Mouse (Mus musculus) liver, embryonic 14.5 days (tissue): ENCODE data around the gene C2cd3. TPM values are rescaled to one million over a fixed set of nuclear protein-coding genes. Genes with fewer than 3 reads are reported as not detected.

Source experiments
- ATAC-seq: fragments of 200-750 bp; cut with Nextera tagmentation; 2 replicates; pipeline ENCODE4 v1.8.0; 2017; ENCODE audit warnings: moderate number of reproducible peaks, mild to moderate bottlenecking, moderate library complexity; ENCODE audit not compliant: insufficient read depth
- DNase-seq, 3 experiments: peaks; one replicate each; pipeline ENCODE4 v3.0.0-alpha.2; 2012 to 2013; ENCODE audit warnings: low read depth in 3 of 3, low spot score in 3 of 3
- H3K27ac ChIP-seq: fragments of 300-500 bp; sonication (generic); 2 replicates; pipeline ENCODE4 v1.5.1; 2014; ENCODE audit warnings: moderate library complexity, mild to moderate bottlenecking, control low read depth, inconsistent platforms
- H3K27me3 ChIP-seq: fragments of 300-500 bp; sonication (generic); 2 replicates; pipeline ENCODE4 v1.6.1; 2014; ENCODE audit warnings: mild to moderate bottlenecking, low read length, moderate library complexity; ENCODE audit not compliant: control insufficient read depth, insufficient read depth
- H3K36me3 ChIP-seq: fragments of 300-500 bp; sonication (generic); replicated peaks from 2 replicates; pipeline ENCODE4 v1.6.1; 2014; ENCODE audit warnings: low read depth; ENCODE audit not compliant: control insufficient read depth, insufficient read depth
- H3K4me1 ChIP-seq, 2 experiments: fragments of 200-500 bp in 1 of 2; fragments of 300-500 bp in 1 of 2; sonication (generic) in 1 of 2; replicated peaks; 2 replicates each; pipeline ENCODE4 v1.6.1; 2012 to 2014; ENCODE audit warnings: antibody characterized with exemption in 1 of 2, inconsistent platforms in 1 of 2, low read length in 1 of 2; ENCODE audit not compliant: control insufficient read depth in 2 of 2, insufficient read depth in 2 of 2
- H3K4me2 ChIP-seq: fragments of 300-500 bp; sonication (generic); 2 replicates; pipeline ENCODE4 v1.6.1; 2014; ENCODE audit warnings: low read depth, mild to moderate bottlenecking, control low read depth, moderate library complexity
- H3K4me3 ChIP-seq, 2 experiments: fragments of 200-500 bp in 1 of 2; fragments of 300-500 bp in 1 of 2; sonication (generic) in 1 of 2; 2 replicates each; pipeline ENCODE4 v1.5.1; 2012 to 2014; ENCODE audit warnings: low read depth in 2 of 2, low read length in 2 of 2, mild to moderate bottlenecking in 2 of 2, control low read depth in 1 of 2, inconsistent platforms in 1 of 2, moderate library complexity in 1 of 2; ENCODE audit not compliant: insufficient read depth in 1 of 2
- H3K9ac ChIP-seq: fragments of 300-500 bp; sonication (generic); replicated peaks from 2 replicates; pipeline ENCODE4 v1.6.1; 2014; ENCODE audit warnings: mild to moderate bottlenecking, control low read depth, moderate library complexity
- H3K9me3 ChIP-seq: fragments of 300-500 bp; sonication (generic); 2 replicates; pipeline ENCODE4 v1.6.1; 2016; ENCODE audit warnings: low read length, mixed read lengths; ENCODE audit not compliant: control insufficient read depth
- CTCF ChIP-seq: IDR thresholded peaks from 2 replicates; pipeline ENCODE4 v1.5.1; 2016; ENCODE audit warnings: antibody characterized with exemption, low read depth, control low read depth
- EP300 ChIP-seq: IDR thresholded peaks from 2 replicates; pipeline ENCODE4 v1.6.1; 2016; ENCODE audit warnings: antibody characterized with exemption, low read depth
- WGBS: fragments of 180-500 bp; shearing (Covaris S2); extraction: QIAGEN DNeasy Blood & Tissue Kit; methylation state at CpG from one replicate; pipeline ENCODE4 v1.1.7; 2014; ENCODE audit not compliant: insufficient replicate concordance; 5-methylcytosine and 5-hydroxymethylcytosine counted together
- polyA plus RNA-seq, 2 experiments: library from polyadenylated mRNA; depleted of rRNA in 1 of 2; stranded (reverse) in 1 of 2; unstranded in 1 of 2; fragments of >200 nt; fragmentation: Nextera tagmentation in 1 of 2; extraction: Ambion mirVana in 1 of 2; gene quantifications; 2 replicates each; pipeline versions ENCODE4 v1.2.1 to v1.2.3; 2012 to 2014

The C2cd3 gene
- polyA plus RNA-seq, 2 experiments, result 9.1 to 10.2 TPM

DNA sequence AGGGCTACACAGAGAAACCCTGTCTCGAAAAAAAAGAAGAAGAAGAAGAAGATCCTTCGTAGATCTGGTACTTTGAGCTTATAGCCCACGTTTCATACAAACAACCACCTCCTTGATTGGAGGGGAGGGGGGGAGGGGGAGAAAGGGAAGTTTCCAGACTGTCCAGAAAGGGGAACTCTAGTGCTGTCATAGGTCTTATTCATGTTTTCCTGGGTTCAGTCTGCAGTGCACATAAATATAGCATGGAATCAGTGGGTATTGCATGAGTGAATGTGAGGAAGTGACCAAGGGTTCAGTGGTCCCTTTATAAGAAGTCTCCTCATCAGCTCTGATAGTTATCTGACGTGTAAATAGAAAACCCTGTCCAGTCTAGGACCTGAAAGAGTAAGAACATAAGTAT lies 71.7 kb downstream of the C2cd3 start:
- Histone ChIP-seq H3K9me3 (no peaks in the 10 kb centered on the region), H3K4me3 (no peak overlapping the region), H3K4me2 (no peak overlapping the region), H3K27me3 (no peaks in the 10 kb centered on the region), H3K36me3 (peaks cover 20% of the 10 kb centered on the region), H3K4me1 (no peaks in the 10 kb centered on the region), H3K27ac (no peak overlapping the region), H3K9ac (no peak overlapping the region)
- DNase-seq, result no peak
- WGBS, result 48% methylated on average over 4 of the region's 4 CpGs
- no peak for ATAC-seq
- no peak for TF ChIP-seq EP300
- no peak for TF ChIP-seq CTCF

DNA sequence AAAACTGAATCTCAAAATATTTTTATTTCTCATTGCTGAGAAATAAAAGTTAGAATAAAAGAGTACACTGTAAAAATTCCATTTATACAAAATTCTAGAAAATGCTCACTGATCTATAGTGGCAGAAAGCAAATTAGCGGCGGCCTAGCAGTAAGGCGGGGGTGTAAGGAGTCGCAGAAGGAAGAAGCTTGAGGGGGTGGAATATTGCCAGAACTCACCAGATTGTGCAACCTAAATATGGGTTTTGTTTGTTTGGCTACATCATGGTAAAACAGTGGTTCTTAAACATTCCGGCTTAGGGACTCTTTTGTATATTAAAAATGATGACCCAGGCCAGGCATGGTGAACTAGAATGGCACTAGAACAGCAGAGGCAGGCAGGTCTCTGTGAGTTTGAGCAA lies 74.2 kb downstream of the C2cd3 start:
- no peak overlapping the region for H3K9ac ChIP-seq
- no peaks in the 10 kb centered on the region for H3K27me3 ChIP-seq
- H3K36me3 ChIP-seq, result peaks cover 23% of the 10 kb centered on the region
- TF ChIP-seq CTCF, result no peak
- no peak for TF ChIP-seq EP300
- H3K27ac ChIP-seq, result no peak overlapping the region
- ATAC-seq, result no peak
- H3K4me3 ChIP-seq, result no peak overlapping the region
- no peaks in the 10 kb centered on the region for H3K4me1 ChIP-seq
- DNase-seq, result no peak
- H3K9me3 ChIP-seq, result no peaks in the 10 kb centered on the region
- WGBS, result 94% methylated on average over 5 of the region's 5 CpGs
- no peak overlapping the region for H3K4me2 ChIP-seq

DNA sequence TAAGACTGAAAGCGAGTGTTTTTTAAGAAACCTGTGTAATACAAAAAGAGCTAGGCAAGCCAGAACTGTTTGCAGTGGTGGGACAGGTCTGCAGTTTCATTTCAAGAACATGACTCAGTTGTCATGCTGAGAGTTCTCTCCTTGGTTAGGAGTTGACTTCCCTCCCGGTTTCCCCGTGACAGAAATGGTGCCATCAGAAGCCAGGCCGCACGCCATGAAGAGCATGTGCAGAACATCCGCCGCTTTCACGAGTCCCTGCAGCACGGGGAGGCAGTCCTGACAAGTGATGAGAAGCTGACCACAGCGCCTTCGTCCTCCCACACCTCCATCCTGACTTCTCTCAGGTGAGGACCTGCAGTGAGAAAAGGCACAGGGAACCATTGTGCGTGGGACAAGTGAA lies 76.5 kb downstream of the C2cd3 start:
- no peak overlapping the region for H3K9ac ChIP-seq
- WGBS, result 87% methylated on average over 12 of the region's 12 CpGs
- no peak overlapping the region for H3K4me3 ChIP-seq
- no peak overlapping the region for H3K4me2 ChIP-seq
- no peaks in the 10 kb centered on the region for H3K9me3 ChIP-seq
- TF ChIP-seq CTCF (no peak), EP300 (no peak)
- no peak overlapping the region for H3K27ac ChIP-seq
- H3K27me3 ChIP-seq, result no peaks in the 10 kb centered on the region
- H3K36me3 ChIP-seq, result peaks cover 25% of the 10 kb centered on the region
- no peaks in the 10 kb centered on the region for H3K4me1 ChIP-seq
- no peak for DNase-seq
- ATAC-seq, result no peak

DNA sequence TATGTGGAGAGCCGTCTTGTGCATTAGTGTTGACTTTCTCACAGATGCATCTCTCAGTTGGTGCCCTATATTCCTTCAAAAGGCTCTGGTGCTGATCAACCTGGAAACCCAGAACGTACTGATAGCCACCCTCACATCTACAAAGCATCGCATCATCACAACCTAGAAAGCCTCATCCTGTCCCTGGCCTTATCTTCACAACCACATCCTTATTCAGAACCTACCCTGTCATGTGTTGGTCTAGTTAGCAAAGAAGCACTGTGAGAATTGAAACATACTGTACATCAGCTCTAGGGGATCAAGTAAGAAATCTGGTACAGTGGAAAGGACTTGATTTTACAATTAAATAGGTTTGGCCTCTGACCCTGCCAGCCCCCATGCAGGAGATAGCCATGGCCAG lies 77.0 kb downstream of the C2cd3 start:
- Histone ChIP-seq H3K27me3 (no peaks in the 10 kb centered on the region), H3K4me1 (no peaks in the 10 kb centered on the region), H3K36me3 (peaks cover 25% of the 10 kb centered on the region), H3K27ac (no peak overlapping the region), H3K4me3 (no peak overlapping the region), H3K9ac (no peak overlapping the region), H3K4me2 (no peak overlapping the region), H3K9me3 (no peaks in the 10 kb centered on the region)
- WGBS, result 45% methylated on average over 3 of the region's 3 CpGs
- TF ChIP-seq CTCF (no peak), EP300 (no peak)
- DNase-seq, result no peak
- ATAC-seq, result no peak

DNA sequence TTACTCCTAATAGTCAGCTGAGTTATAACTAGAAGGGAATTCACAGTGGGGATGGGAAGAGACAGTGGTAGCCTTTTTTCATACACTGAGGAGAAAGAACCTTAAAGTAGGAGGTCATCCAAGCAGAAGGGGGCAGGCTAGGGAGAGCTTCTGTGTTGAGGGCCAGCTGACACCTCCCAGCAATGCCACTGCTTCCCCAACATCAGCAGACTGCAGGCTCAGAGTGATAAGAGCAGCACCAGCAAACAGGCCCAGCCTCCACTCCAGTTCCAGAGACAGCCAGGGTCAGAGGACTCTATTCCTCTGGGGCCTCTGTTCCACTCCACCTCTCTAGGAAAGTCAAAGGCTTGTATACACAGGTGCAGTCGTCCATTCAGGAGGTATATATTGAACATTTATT lies 86.1 kb downstream of the C2cd3 start:
- peak overlapping the region; percentile 54 for H3K4me2 ChIP-seq

More for the DNA sequence above, 86.1 kb downstream of the C2cd3 start:
- DNase-seq, result peak; percentile 68 to 79 (median 70)
- WGBS, result 24% methylated on average over 1 of the region's 1 CpGs
- Histone ChIP-seq H3K9me3 (no peaks in the 10 kb centered on the region), H3K36me3 (peaks cover 28% of the 10 kb centered on the region), H3K27ac (peak overlapping the region; percentile 100), H3K4me3 (0 out of 4 replicates have a peak overlapping the region, but pooled peaks of 1 of the 2 experiments have one; percentile 14), H3K27me3 (no peaks in the 10 kb centered on the region), H3K4me1 (peaks cover 44 to 55% of the 10 kb centered on the region in 2 experiments), H3K9ac (peak overlapping the region; percentile 19)
- peak; percentile 89 for ATAC-seq
- TF ChIP-seq EP300, result peak; percentile 55
- TF ChIP-seq CTCF, result peak; percentile 76
